Mouse (Mus musculus) neutrophil, adult 5-6 weeks (primary cell): ENCODE data around the gene Cfap46. TPM values are rescaled to one million over a fixed set of nuclear protein-coding genes. Genes with fewer than 3 reads are reported as not detected.

ENCODE experiments used
- ATAC-seq: fragments of 151-379, 151-347 bp; 2 replicates; pipeline ENCODE4 v1.8.0; 2017; ENCODE audit warnings: mild to moderate bottlenecking, moderate TSS enrichment; ENCODE audit not compliant: insufficient number of reproducible peaks, poor library complexity, low FRiP score, severe bottlenecking; ENCODE audit errors: extremely low read depth
- total RNA-seq: library from RNA; stranded (forward); fragments of 200-1000 nt; gene quantifications from 2 replicates; pipeline ENCODE4 v1.2.3, GENCODE M21; 2017

Cfap46 gene
- not detected in 2 replicates for total RNA-seq

DNA sequence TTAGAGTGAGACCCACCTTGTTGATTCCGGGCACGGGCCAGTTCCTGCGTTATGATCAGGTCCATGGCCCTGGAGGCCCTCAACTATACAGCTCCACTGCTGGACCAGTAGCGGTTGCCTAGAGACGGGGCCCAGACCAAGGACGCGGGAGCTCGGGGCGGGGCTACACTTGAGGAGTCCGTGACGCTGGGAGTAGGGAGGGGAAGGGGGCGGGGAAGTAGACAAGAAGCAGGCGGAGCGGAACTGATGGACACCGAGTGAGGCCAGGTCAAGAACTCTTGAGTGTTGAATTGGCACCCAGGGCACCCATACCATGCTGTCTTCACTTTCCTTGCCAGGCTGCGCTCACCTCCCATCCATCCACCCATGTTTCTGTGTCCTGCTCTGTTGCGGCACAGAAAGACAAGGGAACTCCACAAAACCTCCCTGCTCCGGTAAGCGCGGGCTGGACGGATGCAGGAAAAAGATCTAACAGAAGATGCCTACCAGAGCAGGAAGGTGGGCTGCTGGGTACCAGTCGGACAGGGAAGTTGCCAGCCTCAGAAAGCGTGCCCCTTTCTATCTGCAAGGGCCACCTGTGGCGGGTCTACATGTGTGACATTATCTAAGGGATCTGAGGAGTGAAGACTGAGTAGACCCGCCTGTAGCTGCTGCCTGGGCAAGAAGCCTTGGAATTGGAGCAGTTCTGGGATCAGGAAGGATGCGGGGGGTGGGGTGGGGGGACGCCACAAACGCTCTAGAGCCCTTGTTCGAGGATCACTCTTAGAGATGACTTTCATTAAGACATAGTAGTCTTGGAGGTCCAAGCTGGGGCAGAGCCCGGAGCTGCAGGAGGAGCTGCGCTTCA is at the start of gene Cfap46:
Gene Cfap46, minus strand, starts transcription at position 112 of the 847 bp plus-strand sequence.
- ATAC-seq: no peak

DNA sequence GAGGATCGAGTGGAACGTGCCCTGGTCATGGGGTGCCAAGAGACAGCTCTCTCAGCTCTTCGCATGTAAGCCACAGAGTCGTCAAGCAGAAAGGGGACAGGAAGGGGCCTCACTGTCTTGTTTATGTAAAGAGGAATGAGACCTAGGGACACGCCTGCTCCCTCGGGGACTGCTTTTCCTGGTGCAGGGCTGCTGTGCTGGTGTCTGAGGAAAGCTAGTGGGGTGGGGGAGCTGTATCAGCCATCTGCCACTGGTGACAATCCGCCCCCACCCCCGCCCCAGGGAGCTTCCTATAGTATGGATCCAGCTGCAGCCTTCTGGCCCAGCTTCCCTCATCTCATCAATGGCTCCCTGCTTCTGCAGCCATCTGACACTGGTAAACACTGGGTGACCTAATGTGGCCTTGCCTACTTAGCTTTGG is 47.7 kb upstream of the Cfap46 start:
- no peak for ATAC-seq

DNA sequence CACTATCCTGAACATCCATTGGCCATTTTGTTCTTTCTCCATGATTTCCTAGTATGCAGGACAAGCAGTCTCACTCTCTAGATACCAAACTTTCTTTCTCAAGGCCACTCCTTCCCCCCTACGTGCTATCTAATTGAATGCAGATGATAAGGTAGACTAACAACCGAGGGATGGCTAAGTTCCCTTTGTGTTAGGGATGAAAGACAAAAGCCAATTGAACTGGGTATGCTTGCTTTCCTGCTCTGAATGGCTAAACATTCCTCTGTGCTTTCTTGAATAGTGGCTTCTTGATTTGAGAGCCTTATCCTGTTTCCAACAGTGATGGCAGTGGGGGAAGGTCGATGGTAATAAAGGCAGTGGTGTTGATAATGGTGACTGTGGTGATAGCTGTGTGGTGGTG is 43.5 kb upstream of the Cfap46 start:
- ATAC-seq: no peak

DNA sequence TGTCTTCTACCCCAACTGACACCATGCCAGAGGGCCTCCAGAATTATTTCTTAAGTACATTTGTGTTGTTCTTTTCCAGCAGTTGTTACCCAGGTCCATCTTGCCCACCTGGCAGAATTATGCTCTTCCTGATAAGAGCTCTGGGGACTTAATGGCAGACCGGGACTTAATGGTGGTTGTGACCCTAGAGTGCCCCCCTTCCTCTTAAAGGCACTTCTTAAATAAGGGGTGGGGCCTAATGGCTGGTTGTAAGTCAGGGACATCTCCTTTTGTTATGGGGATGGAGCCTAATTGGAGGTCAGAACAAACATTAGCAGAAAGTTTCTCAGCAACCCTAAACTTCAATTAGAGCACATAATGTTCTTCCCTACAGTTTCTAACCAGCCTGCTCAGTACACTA is 42.0 kb upstream of the Cfap46 start:
- ATAC-seq: no peak

DNA sequence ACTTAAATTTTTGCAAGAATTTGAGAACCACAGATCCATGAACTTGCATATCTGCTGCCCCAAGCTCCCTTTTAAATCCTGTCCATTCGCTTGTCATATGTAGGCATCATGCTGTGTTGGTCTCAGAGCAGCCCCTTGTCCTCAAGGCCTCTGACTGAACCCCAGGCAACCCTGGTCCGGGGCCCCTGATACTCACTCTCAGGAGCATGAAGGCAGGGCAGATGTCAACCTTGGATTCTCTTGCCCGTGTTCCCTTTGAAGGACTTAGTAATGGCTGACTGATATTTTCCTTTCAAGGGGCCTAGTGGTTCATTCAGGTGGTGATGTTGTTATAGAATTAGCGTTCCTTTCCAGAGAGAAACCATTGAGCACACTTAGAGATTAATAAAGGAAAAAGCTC is 40.4 kb upstream of the Cfap46 start:
- ATAC-seq: no peak

DNA sequence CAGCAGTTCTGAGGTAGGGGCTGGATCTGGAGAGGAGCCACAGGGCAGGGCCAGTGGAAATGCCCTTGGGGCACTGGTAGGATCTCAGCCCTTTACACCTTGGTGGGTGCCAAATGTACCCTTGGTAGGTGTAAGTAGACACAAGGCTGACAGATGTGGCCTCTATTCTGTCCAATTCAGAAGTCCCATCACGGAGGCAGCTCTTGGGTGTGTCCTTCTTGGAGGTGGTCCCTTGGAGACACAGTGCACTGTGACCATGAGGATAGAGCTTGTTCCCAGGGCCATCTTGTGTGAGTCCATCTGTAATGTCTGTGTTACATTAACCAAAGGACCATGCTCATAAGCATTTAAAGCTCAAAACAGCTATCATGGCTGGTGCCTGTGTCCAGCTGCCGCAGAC is 37.6 kb upstream of the Cfap46 start:
- no peak for ATAC-seq

DNA sequence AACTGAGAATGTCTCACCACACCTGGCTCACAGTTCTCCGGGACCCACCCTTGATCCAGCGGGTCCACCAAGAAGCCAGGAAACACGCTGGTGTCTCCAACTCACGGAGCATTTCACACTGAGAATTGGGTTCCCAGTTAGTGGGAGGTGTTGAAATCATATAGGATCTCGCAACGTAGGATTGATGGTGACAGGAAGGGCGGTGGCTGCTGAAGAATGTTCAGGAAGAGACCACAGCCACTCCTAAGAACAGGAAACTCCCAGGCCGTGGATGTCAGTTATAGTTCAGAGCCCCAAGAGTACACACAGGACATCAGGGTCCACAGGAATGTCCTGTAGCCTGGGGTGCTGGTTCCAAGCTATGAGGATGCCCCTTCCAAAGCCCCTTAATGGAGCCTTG is 34.2 kb upstream of the Cfap46 start:
- ATAC-seq: no peak

DNA sequence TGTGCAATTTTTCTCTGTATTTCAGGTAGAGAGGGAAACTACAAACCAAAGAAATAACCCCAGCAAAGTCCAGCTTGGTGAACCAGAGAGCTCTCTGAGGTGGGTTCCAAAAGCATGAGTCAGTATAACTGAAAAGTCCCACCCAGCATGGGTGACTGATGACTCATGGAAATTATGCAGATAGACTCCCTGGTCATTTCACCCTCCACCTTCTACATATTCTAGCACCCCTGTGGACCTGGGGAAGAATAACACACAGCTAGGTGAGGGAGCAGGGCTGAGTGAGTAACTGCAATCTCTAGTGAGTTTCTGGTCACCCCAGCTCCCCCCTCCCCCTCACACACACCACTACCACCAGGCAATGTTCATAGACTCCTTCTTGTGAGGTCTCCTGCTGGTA is 28.2 kb upstream of the Cfap46 start:
- ATAC-seq: no peak

DNA sequence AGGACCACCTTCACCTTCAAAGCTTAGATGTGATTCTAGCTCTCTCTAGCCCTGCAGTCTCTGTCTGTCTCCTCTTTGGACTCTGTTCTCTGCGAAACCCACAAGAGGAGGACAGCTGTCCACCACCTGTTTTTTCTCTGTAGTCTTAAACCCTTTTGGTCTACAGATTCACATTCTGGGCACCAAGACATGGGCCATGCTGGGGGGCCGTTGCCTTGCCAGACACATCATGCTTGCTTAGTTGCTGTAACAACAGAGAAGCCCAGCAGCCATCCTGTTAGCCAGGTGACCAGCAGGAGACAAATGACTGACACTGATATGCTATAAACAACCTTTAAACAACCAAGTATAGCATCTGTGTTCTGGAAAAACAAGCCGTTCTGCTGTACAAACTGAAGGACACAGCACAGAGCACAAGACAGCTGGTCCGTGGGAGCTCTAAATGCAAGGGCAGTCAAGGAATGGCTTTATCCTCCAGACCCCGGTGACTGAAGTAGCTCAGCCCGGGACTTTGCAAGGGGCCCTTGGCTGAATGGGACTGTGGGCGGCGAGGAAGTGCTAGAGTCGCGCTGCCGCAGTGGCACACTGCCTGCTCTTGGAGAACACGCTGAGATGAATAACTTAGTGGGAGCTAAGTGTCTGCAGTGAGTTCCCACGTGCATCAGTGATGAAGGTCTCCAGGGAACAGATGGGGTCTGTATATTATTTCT is 22.9 kb upstream of the Cfap46 start:
- no peak for ATAC-seq

DNA sequence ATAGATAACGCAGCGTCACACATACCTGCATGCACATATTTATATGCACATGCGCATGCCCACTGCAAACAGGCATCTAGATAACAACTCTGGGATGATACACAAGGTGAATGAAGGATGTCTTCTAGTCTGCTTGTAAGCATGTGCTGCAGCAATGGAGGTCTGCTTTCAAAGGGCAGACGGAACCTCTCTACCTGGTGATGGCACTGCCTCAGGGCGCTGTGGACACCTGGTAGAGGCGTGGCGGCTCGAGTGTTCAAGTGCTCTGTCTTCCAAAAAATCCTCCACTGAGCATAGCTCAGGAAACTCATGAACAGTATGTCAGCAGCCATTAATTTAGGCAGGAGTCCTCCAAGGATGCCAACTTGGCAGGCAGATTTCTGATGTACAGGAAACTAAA is 22.2 kb upstream of the Cfap46 start:
- ATAC-seq: no peak

DNA sequence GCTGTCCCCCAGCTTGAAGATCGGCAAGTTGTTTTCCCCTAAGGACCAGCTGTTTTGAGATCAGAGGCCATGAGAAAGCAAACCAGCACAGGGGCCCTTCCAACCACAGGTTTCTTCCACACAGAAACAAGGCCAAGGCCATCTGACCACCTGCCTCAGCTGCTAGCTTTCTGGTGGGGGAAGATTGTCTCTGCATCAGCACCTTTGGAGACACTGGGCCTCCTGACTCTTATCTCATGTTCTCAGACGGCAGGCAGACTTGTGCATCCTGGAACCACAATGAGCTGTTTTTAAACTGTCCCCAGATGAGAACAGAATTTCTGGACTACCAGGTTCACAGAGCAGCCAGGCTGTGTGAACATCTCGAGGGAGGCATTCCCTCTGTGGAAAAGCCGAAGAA is 21.5 kb upstream of the Cfap46 start:
- no peak for ATAC-seq

DNA sequence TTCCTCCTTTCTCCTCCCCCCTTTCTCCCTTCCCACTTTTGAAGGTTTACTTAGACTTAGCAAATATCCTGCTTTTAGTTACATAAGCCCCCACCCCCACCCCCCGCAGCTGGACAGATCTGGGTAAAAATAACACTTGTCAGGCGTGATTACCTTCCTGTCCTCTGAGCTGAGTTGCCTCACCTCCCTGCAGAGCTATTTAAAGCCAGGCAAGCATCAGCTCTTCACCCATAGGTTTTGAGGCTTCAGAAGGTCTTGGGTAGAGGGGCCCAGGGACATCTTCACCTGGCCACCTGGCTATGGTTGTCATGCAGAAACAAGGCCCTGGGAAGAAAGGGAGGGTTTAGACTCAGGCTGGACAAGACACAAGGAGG is 20.2 kb upstream of the Cfap46 start:
- no peak for ATAC-seq

DNA sequence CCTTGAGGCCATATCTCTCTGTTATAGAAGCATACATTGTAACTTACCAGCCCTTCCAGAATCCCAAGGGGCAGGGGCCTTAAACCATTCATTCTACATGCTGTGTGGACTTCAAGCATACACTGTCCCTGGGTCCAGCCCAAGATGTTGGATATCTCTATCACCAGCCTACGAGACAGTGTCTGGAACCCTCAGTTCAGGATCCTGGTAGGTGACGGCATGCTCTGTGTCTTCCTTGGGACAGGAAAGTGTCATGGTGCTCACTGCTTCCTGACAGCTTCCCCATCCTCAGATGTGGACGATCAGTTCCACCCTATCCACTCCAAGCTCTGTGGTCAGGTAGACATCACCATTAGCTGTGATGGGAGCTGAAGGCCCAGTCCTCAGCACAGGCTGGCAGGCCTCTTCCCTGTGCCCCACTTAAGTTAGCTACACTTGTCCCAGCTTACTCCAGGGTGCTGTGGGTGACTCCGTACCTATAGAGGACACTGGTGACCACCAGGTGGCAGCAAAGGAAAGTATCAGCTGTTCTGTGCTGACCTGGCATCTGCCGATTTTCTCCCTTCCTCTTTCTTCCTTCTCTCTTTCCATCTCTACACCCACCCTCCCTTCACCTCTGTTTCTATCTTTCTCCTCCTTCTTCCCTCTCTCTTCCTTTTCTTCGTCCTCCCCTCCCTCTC is 19.7 kb upstream of the Cfap46 start:
- no peak for ATAC-seq

DNA sequence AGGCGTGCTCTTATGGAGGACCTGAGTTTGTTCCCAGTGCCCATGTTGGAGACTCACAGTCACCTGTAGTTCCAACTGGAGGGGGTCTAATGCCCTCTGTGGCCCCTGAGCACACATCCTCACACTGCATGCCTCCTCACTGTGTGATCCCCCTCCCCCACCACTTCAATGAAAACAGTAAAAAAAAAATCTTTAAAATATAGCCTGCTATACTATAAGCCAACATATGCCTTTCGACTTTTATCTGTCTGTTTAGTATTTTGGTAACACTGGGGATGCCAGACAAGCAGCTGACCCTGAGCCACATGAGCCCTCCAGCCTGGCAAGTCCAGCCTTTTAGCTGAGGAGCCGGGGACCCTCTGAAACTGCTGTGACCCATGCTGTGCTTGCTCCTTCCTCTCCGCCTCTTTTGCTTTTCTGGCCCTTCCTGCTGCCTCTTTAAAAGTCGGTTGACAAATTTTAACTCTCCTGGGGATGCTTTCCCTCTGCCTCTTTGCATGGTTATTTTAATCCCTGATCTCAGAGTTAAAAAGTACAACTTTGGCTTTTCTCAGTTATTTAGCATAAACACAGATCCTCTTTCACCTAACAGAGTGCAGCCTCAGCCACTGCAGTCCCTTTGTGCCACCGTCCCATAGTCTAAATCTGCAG is 18.2 kb upstream of the Cfap46 start:
- ATAC-seq: no peak

DNA sequence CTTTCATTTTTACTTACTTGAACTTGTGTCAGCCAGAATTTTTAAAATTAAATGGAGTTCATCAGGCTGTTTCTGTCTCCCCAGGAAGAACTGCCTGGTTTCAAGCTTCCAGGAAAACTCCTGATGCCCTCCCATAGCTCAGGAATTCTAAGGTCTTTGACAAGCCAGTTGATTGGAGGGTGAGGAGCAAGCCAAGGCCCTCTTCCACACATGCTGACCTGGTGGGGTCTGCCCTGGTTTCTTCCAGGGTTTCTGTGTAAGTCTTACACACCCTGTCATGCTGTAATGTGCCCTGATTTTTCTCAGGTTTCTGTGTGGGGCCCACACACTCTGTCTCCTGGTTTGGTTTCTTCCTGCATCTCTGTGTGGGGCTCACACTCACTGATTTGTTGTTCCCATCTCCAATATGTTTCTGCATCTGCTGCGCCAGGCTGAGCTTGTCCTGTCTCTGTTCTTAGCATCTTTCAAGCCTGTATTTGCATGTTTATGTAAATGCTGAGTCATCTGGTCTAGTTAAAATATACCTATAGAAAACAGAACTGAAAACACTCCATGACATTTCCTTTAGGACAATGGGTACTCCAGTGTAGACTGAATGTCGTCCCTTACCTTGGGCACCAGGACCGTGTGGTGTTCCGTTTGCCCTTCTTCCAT is 9.2 kb upstream of the Cfap46 start:
- ATAC-seq: no peak

DNA sequence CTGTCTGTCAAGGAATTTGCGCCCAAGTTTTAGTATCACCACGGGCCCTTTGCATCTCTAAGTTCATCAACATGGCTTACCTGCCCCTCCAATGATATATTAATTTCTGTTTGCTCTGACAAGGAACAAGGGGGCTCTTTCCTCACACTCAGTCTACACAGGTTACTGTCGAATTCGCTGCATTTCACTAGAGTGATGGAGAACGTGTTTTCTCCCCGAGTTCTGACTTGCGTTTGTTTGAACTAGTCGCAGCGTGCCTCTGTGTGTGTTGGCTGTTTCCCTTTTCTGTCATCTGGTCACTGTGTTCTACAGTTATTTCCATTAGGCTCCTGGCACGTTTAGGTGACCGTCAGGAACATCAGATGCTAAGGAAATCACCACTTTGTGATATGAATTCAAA is 8.6 kb upstream of the Cfap46 start:
- no peak for ATAC-seq

DNA sequence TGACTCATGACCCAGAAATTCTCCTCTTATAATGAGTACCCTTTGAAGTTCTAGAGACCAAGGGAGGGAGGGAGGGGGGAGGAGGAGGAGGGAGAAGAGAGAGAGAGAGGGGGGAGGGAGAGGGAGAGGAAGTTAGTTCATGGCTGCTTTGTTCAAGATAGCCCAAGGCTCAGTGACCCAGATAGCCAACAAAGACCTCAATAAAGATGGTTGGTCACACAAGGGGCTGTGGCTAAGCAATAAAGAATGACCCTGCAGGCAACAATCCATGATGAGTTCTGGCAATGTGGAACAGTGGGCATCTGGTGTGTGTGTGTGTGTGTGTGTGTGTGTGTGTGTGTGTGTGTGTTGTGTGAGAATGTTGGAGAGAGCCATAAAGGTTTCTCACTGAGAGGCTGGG is 1.7 kb upstream of the Cfap46 start:
- ATAC-seq: no peak

DNA sequence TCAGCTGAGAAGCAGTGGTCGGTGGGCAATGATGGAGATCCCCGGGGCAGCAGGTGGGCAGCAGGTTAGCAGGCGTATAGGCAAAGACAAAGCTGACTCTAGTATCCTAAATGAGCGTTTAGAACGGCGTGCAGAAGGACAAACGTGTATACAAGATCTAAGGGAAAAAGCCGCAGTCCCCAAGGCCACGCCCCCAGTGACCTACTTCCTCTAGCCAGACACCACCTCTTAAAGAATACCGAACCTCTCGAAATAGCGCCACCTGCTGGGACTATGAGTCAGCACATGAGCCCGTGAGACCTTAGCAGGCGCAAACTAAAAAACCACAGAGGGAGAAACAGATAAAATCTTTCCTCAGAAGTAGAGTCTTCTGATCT is 924 bp upstream of the Cfap46 start:
- peak; percentile 62 for ATAC-seq

DNA sequence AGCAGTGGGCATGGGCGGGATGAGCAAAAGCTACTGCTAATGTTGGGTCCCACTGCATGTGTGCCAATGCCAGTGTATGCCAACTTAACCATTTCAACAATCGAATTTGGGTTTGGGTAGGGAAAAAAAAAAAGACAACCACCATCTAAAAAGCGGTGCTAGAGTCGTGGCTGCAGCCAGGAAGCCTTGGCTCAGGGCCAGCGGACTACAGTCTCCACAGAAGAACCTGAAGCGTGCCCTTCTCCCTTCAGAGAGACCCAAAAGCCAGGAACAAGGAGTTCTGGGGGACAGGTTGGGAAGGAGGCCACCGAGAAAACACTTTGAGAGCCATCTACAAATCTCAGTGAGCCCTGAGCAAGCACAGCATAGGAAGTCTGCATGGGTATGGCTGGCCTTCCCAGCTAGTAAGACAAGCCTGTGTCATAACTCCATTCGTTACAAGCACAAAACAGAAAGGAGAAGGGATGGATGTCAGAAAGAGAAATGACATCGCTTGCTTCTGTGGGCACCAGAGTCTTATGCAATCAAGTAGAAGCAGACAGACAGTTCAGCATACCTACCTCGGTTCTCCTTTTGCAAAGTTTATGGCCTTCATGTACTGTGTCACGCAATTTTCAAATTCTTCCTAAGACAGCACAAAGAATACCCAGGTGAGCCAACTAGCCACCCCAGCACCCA is 1.6 kb downstream of the Cfap46 start:
- no peak for ATAC-seq
